Mouse (Mus musculus): ENCODE data around the gene Abtb1.

Gene Abtb1

GRCm38 (mm10) chr6:88830112-88830702, 11.6 kb downstream of the Abtb1 start:
- no peak for DNase-seq (ENCODE audit: extremely low read depth, low read depth)

DNA sequence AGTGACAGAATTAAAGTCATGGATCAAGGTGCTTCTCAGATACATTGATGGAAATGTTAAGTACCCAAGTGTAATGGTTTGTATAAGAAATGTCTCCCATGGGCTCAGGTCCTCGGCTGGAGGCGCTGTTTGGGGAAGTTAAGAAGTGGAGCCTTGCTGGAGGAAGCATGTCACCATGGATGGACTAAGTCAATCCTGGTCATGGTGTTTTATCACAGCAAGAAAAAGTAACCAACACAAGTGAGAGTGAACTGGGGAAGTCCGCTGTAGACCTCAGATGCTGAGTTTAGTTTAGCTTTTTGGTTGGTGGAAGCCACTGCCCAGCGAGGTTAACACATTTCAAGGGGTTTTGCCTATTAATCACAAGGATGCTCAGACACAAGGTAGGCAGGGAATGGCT, 12.2 kb downstream of the Abtb1 start:
- no peak for DNase-seq (ENCODE audit: extremely low read depth, low read depth)

DNA sequence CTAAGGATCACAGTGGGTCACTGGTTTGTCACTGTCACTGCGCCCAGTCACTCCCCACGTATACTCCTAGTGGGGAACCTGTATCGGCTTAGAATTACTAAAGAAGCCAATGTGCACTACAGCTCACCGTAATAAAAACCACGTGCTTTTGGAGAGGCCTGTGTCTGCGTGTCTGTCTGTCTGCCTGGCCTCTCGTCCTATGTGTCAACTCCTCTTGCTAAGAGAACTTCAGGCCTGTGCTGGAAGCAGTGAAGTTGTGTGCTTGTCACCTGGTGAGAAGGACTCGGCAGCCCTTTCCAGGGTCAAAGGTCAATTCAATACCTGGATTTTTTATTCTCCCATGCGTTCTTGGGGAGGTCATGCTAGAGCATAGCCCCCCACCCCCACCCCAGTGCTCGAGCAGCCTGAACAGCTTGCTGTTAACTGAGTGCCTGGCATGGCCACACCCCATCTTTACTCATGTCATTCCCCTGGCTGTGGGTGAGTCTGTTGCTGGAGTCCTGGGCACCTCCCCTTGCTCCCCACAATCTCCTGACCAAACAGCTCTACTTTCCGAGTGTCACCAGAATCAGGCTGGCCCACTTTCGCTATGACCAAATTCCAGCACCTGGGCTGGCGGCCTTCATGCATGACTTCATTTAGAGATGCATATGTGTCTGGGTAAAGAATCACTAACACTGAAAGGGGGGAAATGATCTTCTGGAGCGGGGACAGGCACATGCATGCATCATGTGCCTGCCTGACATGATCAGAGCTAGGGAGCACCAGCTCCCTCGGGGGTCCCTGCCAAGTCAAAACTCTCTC, 13.4 kb downstream of the Abtb1 start:
- DNase-seq (ENCODE audit: extremely low read depth, low read depth) = no peak

GRCm38 (mm10) chr6:88827395-88828205, 14.2 kb downstream of the Abtb1 start:
- DNase-seq (ENCODE audit: extremely low read depth, low read depth) = no peak

GRCm38 (mm10) chr6:88826965-88827364, 14.8 kb downstream of the Abtb1 start:
- no peak for DNase-seq (ENCODE audit: extremely low read depth, low read depth)

GRCm38 (mm10) chr6:88826545-88826944, 15.2 kb downstream of the Abtb1 start:
- DNase-seq (ENCODE audit: extremely low read depth, low read depth) = no peak

DNA sequence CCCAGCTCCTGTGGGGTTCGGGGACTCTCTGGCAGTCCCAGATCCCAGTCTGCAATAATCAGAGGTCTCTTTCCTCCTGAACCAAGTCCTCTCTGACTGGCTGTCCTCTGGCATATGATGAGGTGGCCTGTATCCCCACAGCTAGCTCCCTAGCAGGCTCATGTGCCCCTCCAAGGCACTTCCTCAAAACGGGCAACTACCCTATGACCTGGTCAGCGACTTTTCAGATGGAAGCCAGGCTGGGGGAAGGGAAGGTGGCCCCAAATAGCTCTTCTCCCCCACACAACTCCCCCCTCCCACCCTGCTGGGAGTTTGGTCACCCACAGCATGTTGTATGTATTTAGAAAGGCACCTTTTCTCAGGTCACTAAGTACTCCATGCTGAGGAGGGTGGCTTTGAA, 15.7 kb downstream of the Abtb1 start:
- DNase-seq (ENCODE audit: extremely low read depth, low read depth) = no peak

DNA sequence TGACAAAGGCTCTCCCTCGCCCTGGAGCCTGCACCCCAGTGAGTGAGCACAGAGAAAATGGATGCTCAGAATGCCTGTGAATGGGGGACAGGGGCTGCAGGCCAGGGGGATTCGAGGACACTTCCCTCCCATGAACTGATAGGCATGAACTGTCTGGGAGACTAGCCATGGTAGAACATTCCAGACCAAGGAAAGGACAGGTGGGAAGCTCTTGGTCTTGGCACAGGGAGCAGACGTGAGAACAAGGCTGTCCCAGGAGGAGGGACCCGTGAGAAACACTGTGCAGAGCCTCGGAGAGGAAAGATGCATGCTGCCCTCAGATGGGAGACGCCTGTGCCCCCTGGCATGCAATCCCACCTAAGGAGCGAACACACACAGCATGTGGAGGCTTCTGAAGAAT, 17.6 kb downstream of the Abtb1 start:
- DNase-seq (ENCODE audit: extremely low read depth, low read depth) = no peak

DNA sequence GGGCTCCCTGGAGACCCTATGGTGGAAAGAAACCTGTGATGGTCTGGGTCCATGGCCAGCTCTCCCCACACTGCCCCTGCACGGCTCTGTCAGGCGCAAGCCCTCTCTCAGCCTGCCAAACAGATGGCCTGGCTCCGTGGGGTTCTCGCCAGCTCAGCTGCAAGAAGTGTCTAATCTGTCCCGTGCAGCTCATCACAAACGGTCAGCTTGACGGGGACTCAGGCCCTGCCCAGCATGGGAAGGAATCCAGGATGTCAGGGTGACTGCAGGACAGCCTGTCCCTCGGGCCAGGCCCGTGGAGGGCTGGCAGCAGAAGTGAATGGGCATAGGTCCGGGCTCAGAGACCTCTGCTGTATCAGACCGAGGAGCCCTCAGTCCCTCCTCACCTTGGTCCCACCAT, 19.9 kb downstream of the Abtb1 start:
- DNase-seq (ENCODE audit: extremely low read depth, low read depth) = no peak

DNA sequence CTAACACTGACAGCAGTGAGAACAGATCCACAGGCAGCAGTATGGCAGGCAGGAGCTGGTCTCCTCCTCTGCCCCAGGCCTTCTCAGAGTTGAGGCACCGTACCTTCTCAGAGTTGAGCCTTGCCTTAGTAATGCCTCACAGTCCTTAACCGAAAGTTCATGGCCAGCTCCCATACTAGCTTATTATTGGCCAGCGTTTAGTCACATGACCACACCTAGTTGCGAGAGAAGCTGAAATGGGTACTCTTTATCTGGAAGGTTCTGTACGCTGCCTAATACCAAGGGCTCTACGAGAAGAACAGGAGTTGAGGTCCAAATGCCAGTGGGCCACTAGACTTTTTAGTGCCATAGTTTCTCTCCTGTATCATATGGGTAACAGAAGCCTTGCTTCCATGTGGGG, 20.5 kb downstream of the Abtb1 start:
- DNase-seq (ENCODE audit: extremely low read depth, low read depth) = no peak

DNA sequence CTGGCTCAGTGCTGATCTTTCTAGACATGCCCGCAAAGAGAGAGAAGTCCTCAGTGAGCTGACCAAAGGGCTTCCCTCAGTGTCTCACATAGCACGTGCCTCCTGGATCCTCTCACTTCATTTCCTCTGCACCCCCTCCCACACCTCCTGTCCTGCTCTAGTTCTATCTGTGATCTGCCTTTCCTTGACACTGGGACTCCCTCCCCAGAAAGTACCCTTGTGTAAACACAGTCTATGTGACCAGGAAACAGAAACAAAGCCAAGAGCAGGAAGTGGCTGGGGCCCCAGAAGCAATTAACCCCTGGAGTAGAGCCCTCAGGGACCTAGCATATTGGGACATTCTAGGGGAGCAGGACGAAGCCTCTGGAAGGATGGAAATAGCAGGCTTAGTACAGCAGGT, 20.9 kb downstream of the Abtb1 start:
- DNase-seq (ENCODE audit: extremely low read depth, low read depth) = no peak

DNA sequence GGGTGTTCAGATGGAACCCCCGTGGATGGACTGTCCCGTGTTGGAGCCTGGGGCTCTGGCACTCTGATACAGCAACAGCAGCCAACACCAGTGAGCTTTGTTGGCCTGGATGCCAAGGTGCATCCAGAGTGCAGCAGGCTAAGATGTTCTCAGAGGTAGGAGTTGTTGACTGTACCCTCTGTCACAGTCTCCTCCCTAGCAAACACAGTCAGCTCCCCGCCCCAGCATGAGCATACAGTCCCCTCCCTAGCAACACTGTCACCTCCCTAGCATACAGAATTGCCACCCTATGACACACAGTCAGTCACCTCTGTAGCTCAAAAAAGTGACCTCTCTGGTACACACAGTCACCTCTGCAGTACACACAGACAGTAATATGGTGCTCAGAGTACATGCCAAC, 24.9 kb downstream of the Abtb1 start:
- DNase-seq (ENCODE audit: extremely low read depth, low read depth) = no peak

- DNase-seq (ENCODE audit: extremely low read depth, low read depth) = no peak
Observed at GRCm38 (mm10) chr6:88815489-88815888, 26.3 kb downstream of the Abtb1 start.

- DNase-seq (ENCODE audit: extremely low read depth, low read depth) = no peak
Observed at GRCm38 (mm10) chr6:88815036-88815435, 26.7 kb downstream of the Abtb1 start.

- DNase-seq (ENCODE audit: extremely low read depth, low read depth) = no peak
Observed at GRCm38 (mm10) chr6:88813832-88814231, 28.0 kb downstream of the Abtb1 start.

DNA sequence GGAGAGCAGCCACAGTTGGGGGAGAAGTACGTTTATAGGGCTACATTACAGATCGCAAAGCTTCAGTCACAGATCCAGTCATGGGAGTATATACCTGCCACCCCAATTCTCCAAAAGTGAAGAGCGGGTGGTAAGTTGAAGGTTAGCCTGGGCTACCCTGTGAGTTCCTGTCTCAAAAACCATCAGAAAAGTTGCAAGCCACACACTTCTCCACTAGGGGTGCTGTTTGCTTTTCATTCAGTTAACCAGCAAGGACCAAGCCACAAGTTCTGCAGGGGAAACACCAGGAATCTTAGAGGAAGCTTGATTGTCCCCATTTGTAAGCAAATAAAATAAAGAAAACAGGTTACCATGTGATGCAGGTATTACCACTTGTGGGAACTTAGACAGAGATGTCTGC, 28.9 kb downstream of the Abtb1 start:
- no peak for DNase-seq (ENCODE audit: extremely low read depth, low read depth)

- DNase-seq (ENCODE audit: extremely low read depth, low read depth) = no peak
Observed at GRCm38 (mm10) chr6:88811880-88812400, 29.8 kb downstream of the Abtb1 start.

GRCm38 (mm10) chr6:88811396-88811795, 30.4 kb downstream of the Abtb1 start:
- DNase-seq (ENCODE audit: extremely low read depth, low read depth) = no peak

- DNase-seq (ENCODE audit: extremely low read depth, low read depth) = no peak
Observed at GRCm38 (mm10) chr6:88810291-88810690, 31.5 kb downstream of the Abtb1 start.

- no peak for DNase-seq (ENCODE audit: extremely low read depth, low read depth)
Observed at GRCm38 (mm10) chr6:88809091-88810037, 32.4 kb downstream of the Abtb1 start.

Data from MEL-GATA-1-ER (cell line).